In genomic region chr8:94363906-94364305, GRCm38 (mm10) we compare ENCODE assay signal across 9 mouse cellular contexts. TPM values are rescaled to one million over a fixed set of nuclear protein-coding genes. Genes with fewer than 3 reads are reported as not detected.
DNase-seq lines count a peak whose midpoint lies in the region; ATAC-seq and TF ChIP-seq lines count a peak whose summit lies in the region.
"Had no signal": no experiment of that assay in that cellular context is flagged by ENCODE, and none has a peak within 500 bp of the region (broad histone marks: within the 10 kb centered on the region; RNA-seq: fewer than 3 reads in every experiment).

No protein-coding gene starts in this region.

- H3K9ac ChIP-seq in hindbrain, postnatal 0 days (replicated peaks; ENCODE audit: low read length) = no peak overlapping the region

- no peak for TF ChIP-seq CTCF in hindbrain, postnatal 0 days (IDR thresholded peaks at IDR 0.05; ENCODE audit: low read depth)
- TF ChIP-seq CTCF in bone marrow, adult 2 months (IDR thresholded peaks at IDR 0.05; ENCODE audit: control insufficient read depth, insufficient read depth, low read length) = no peak

- no peak for TF ChIP-seq POLR2A in bone marrow, adult 2 months (IDR thresholded peaks at IDR 0.05; ENCODE audit: borderline replicate concordance, control insufficient read depth, low read depth, low read length)

- H3K36me3 ChIP-seq in hindbrain, postnatal 0 days (ENCODE audit: insufficient read depth, low read length) = no peaks in the 10 kb centered on the region
- no peaks in the 10 kb centered on the region for H3K36me3 ChIP-seq in hindbrain, embryonic 10.5 days

- no peaks in the 10 kb centered on the region for H3K27me3 ChIP-seq in hindbrain, postnatal 0 days (ENCODE audit: insufficient read depth, low read length)
- no peaks in the 10 kb centered on the region for H3K27me3 ChIP-seq in hindbrain, embryonic 10.5 days (ENCODE audit: insufficient read depth, poor library complexity, severe bottlenecking)

- 0 out of 2 replicates have a peak, but pooled peaks cover 2% of the 10 kb centered on the region for H3K4me1 ChIP-seq in hindbrain, postnatal 0 days (ENCODE audit: insufficient read depth, low read length)
- H3K4me1 ChIP-seq in hindbrain, embryonic 10.5 days (replicated peaks) = no peaks in the 10 kb centered on the region
- H3K4me1 ChIP-seq in bone marrow, adult 2 months (ENCODE audit: control insufficient read depth, insufficient read depth, low read length) = peaks cover 19% of the 10 kb centered on the region

- H3K9me3 ChIP-seq in hindbrain, postnatal 0 days (ENCODE audit: low read length) = no peaks in the 10 kb centered on the region
- no peaks in the 10 kb centered on the region for H3K9me3 ChIP-seq in hindbrain, embryonic 10.5 days

- H3K27ac ChIP-seq in hindbrain, postnatal 0 days = no peak overlapping the region
- no peak overlapping the region for H3K27ac ChIP-seq in hindbrain, embryonic 10.5 days
- peak overlapping the region; percentile 57 for H3K27ac ChIP-seq in bone marrow, adult 2 months (ENCODE audit: control insufficient read depth, insufficient read depth, low read depth, low read length, poor library complexity)

- ATAC-seq in hindbrain, postnatal 0 days = no peak
- no peak for ATAC-seq in monocyte, adult 5-6 weeks (replicated peaks; ENCODE audit: insufficient number of reproducible peaks, low FRiP score, low TSS enrichment, poor library complexity, severe bottlenecking)

- WGBS in hindbrain, postnatal 0 days = 69% methylated on average over 2 of the region's 2 CpGs
- 81% methylated on average over 2 of the region's 2 CpGs for WGBS in hindbrain, embryonic 10.5 days
- 60% methylated on average over 2 of the region's 2 CpGs for WGBS in bone marrow, adult 2 months

- no peak overlapping the region for H3K4me3 ChIP-seq in hindbrain, postnatal 0 days (ENCODE audit: low read length)
- H3K4me3 ChIP-seq in hindbrain, embryonic 10.5 days = no peak overlapping the region
- H3K4me3 ChIP-seq in bone marrow, adult 2 months (replicated peaks; ENCODE audit: control insufficient read depth, low read depth, low read length) = no peak overlapping the region

- DNase-seq in hindbrain, postnatal 0 days (ENCODE audit: low spot score) = peak; percentile 21
- no peak for DNase-seq in hindbrain, embryonic 10.5 days (ENCODE audit: low spot score)
- DNase-seq in heart, postnatal 10 days = peak; percentile 79 to 82
- peak; percentile 60 to 65 for DNase-seq in lung, postnatal 4 days
- no peak for DNase-seq in spleen, postnatal 14 days (ENCODE audit: low spot score in 2 of 2)
- DNase-seq in testis, postnatal 10 days (ENCODE audit: low spot score) = no peak

- H3K4me2 ChIP-seq in hindbrain, postnatal 0 days (ENCODE audit: low read depth, low read length) = no peak overlapping the region

- intact Hi-C loops in heart, postnatal 10 days (cut with DNase I) = loop anchor here (1.0 kb wide), 1 partner anchor 23 kb away; no protein-coding TSS in a partner anchor

RNA-seq across cellular contexts. Expression of gene Herpud1, which starts 22.3 kb away (rescaled TPM):
- 87.1 and 87.9 TPM in 2 replicates for total RNA-seq in hindbrain, postnatal 0 days (2014; rRNA removed)
- 65.2 and 65.6 TPM in 2 replicates for polyA plus RNA-seq in hindbrain, postnatal 0 days (2015; fragmentation: Nextera tagmentation; extraction: Ambion mirVana)
- polyA plus RNA-seq in hindbrain, embryonic 10.5 days (2016; fragmentation: Nextera tagmentation; extraction: Ambion mirVana) = 57.3 and 59.5 TPM in 2 replicates
- polyA plus RNA-seq in bone marrow, adult 2 months (2011; ENCODE audit: insufficient read depth, insufficient read length, low replicate concordance, missing spikeins) = 69.2 and 70.5 TPM in 2 replicates
- total RNA-seq in heart, postnatal 10 days (2021) = 100 to 1,000 TPM in 1 of 2 experiments, 10 to 100 TPM in 1; 80.4 to 138 TPM
- total RNA-seq in monocyte, adult 5-6 weeks (2017) = 155 to 165 TPM (median 163 TPM) in 3 replicates

RNA-seq across cellular contexts. Expression of gene Slc12a3, which starts 34.9 kb away (rescaled TPM):
- total RNA-seq in hindbrain, postnatal 0 days (2014; rRNA removed) = 0.05 TPM in 1 of 2 replicates, not detected in the other
- 0.06 and 0.21 TPM in 2 replicates for polyA plus RNA-seq in hindbrain, postnatal 0 days (2015; fragmentation: Nextera tagmentation; extraction: Ambion mirVana)
- polyA plus RNA-seq in hindbrain, embryonic 10.5 days (2016; fragmentation: Nextera tagmentation; extraction: Ambion mirVana) = 0.09 TPM in 1 of 2 replicates, not detected in the other
- polyA plus RNA-seq in bone marrow, adult 2 months (2011; ENCODE audit: insufficient read depth, insufficient read length, low replicate concordance, missing spikeins) = 4.4 and 11.8 TPM in 2 replicates
- total RNA-seq in heart, postnatal 10 days (2021) = under 1 TPM in 1 of 2 experiments, not detected in 1; 0.38 TPM
- total RNA-seq in monocyte, adult 5-6 weeks (2017) = 0.49 to 1.2 TPM in 2 of 3 replicates, not detected in the other
- polyA plus RNA-seq: embryonic facial prominence, embryonic 11.5 days had no signal

Comparison
In these comparisons a context has a peak if more than half of its experiments do, and no peak if none do; other contexts are left out.
1. DNase-seq: peak in hindbrain, postnatal 0 days (single experiment), heart, postnatal 10 days (2 of 2) and lung, postnatal 4 days (2 of 2); none in hindbrain, embryonic 10.5 days (single experiment), spleen, postnatal 14 days (0 of 2) and testis, postnatal 10 days (single experiment).